In the genomic region with DNA sequence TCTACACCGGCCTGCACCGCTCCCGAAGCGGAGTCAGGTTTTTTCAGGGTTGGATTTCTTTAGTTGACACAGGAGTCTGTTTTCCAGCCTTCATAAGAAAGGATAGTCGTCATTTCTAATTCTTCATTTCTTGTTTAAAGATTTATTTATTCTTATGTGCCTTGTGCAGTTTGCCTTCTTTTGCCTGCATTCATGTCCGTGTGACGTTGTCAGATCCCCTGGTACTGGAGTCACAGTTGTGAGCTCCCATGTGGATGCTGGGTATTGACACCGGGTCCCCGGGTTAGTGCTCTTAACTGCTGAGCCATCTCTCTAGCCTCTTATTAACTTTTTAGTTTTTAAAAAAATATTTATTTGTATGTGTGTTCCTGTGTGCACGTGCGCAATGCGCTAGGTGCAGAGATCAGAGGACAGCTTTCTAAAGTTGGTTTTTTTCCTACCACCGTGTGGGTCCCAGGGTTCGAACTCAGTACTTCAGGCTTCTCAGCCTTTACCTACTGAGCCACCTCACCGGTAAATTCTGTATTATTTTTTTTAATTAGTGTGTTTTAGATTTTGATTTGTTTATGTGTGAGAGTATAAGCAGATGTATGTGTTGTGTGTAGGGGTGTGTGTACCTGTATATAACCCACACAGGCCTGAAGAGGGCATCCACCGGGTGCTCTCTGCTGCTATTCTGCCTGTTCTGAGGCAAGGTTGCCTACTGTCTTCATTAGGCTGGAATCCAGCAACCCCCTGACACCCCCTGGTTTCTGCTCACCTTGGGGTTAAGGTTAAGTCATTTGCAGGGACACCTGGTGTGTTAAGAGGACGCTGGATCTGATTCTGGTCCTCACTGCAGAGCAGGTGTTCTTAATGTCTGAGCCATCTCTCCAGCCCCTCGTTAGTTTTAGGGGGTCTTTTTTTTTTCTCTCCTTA, we compare ENCODE assay signal across 7 mouse cellular contexts. TPM values are rescaled to one million over a fixed set of nuclear protein-coding genes. Genes with fewer than 3 reads are reported as not detected.
A peak's percentile ranks its signal among the peaks of the same experiment; 100 is the strongest.
DNase-seq lines count a peak whose midpoint lies in the region; ATAC-seq and TF ChIP-seq lines count a peak whose summit lies in the region.

No protein-coding gene starts in this region.

- no peaks in the 10 kb centered on the region for H3K36me3 ChIP-seq in lung, embryonic 14.5 days (ENCODE audit: insufficient read depth)
- H3K36me3 ChIP-seq in embryonic facial prominence, embryonic 10.5 days (replicated peaks): no peaks in the 10 kb centered on the region
- 0 out of 2 replicates have a peak, but pooled peaks cover 1% of the 10 kb centered on the region for H3K36me3 ChIP-seq in hindbrain, embryonic 15.5 days
- no peaks in the 10 kb centered on the region for H3K36me3 ChIP-seq in neural tube, embryonic 12.5 days

- H3K27me3 ChIP-seq in lung, embryonic 14.5 days (ENCODE audit: insufficient read depth, low read length): no peaks in the 10 kb centered on the region
- H3K27me3 ChIP-seq in embryonic facial prominence, embryonic 10.5 days (replicated peaks; ENCODE audit: low read depth, poor library complexity, severe bottlenecking): no peaks in the 10 kb centered on the region
- H3K27me3 ChIP-seq in hindbrain, embryonic 15.5 days: no peaks in the 10 kb centered on the region
- no peaks in the 10 kb centered on the region for H3K27me3 ChIP-seq in neural tube, embryonic 12.5 days (replicated peaks)

- H3K4me3 ChIP-seq in lung, embryonic 14.5 days (ENCODE audit: low read depth, low read length): peak overlapping the region; percentile 54
- H3K4me3 ChIP-seq in embryonic facial prominence, embryonic 10.5 days: peak overlapping the region; percentile 84
- peak overlapping the region; percentile 84 for H3K4me3 ChIP-seq in hindbrain, embryonic 15.5 days
- peak overlapping the region; percentile 66 for H3K4me3 ChIP-seq in neural tube, embryonic 12.5 days

- no peaks in the 10 kb centered on the region for H3K9me3 ChIP-seq in lung, embryonic 14.5 days (ENCODE audit: low read depth, low read length)
- no peaks in the 10 kb centered on the region for H3K9me3 ChIP-seq in embryonic facial prominence, embryonic 10.5 days
- no peaks in the 10 kb centered on the region for H3K9me3 ChIP-seq in hindbrain, embryonic 15.5 days
- no peaks in the 10 kb centered on the region for H3K9me3 ChIP-seq in neural tube, embryonic 12.5 days

- 0 out of 2 replicates have a peak, but pooled peaks cover 6% of the 10 kb centered on the region for H3K4me1 ChIP-seq in lung, embryonic 14.5 days (ENCODE audit: insufficient read depth)
- peaks cover 34% of the 10 kb centered on the region for H3K4me1 ChIP-seq in embryonic facial prominence, embryonic 10.5 days
- peaks cover 36% of the 10 kb centered on the region for H3K4me1 ChIP-seq in hindbrain, embryonic 15.5 days (replicated peaks)
- peaks cover 16% of the 10 kb centered on the region for H3K4me1 ChIP-seq in neural tube, embryonic 12.5 days

- 22% methylated on average over 18 of the region's 18 CpGs for WGBS in lung, embryonic 14.5 days
- 25% methylated on average over 18 of the region's 18 CpGs for WGBS in embryonic facial prominence, embryonic 10.5 days
- 25% methylated on average over 18 of the region's 18 CpGs for WGBS in hindbrain, embryonic 15.5 days
- WGBS in neural tube, embryonic 12.5 days: 27% methylated on average over 18 of the region's 18 CpGs

- H3K4me2 ChIP-seq in lung, embryonic 14.5 days: peak overlapping the region; percentile 67
- peak overlapping the region; percentile 74 for H3K4me2 ChIP-seq in hindbrain, embryonic 15.5 days
- H3K4me2 ChIP-seq in neural tube, embryonic 12.5 days (replicated peaks): peak overlapping the region; percentile 84

- H3K9ac ChIP-seq in lung, embryonic 14.5 days: peak overlapping the region; percentile 60
- H3K9ac ChIP-seq in hindbrain, embryonic 15.5 days: peak overlapping the region; percentile 89
- H3K9ac ChIP-seq in neural tube, embryonic 12.5 days: peak overlapping the region; percentile 62

- peak overlapping the region; percentile 51; the same call in 1 of the 2 replicates for H3K27ac ChIP-seq in lung, embryonic 14.5 days (ENCODE audit: low read depth)
- peak overlapping the region; percentile 70 for H3K27ac ChIP-seq in embryonic facial prominence, embryonic 10.5 days (replicated peaks)
- peak overlapping the region; percentile 85 for H3K27ac ChIP-seq in hindbrain, embryonic 15.5 days (replicated peaks)
- H3K27ac ChIP-seq in neural tube, embryonic 12.5 days: no peak overlapping the region

- DNase-seq in lung, embryonic 14.5 days: peak; percentile 23
- DNase-seq in lung, postnatal 14 days: no peak
- peak; percentile 14 for DNase-seq in embryonic facial prominence, embryonic 10.5 days (ENCODE audit: low spot score)
- DNase-seq in layer of hippocampus, postnatal 10 days (ENCODE audit: low spot score in 2 of 2): no peak
- DNase-seq in gastrocnemius, postnatal 25 days: no peak

- peak; percentile 34; the same call in 1 of the 2 replicates for ATAC-seq in lung, embryonic 14.5 days (ENCODE audit: insufficient read depth)
- 0 out of 2 replicates have a peak, but pooled peaks have one; percentile 10 for ATAC-seq in hindbrain, embryonic 15.5 days (ENCODE audit: low FRiP score, low read depth)
- 0 out of 2 replicates have a peak, but pooled peaks have one; percentile 46 for ATAC-seq in neural tube, embryonic 12.5 days (ENCODE audit: low FRiP score, low read depth)

- TF ChIP-seq CTCF in lung, embryonic 14.5 days (IDR thresholded peaks at IDR 0.05; ENCODE audit: low read depth): no peak

RNA-seq across cellular contexts. Expression of a gene that starts 0.7 kb away (rescaled TPM):
- 17.0 and 19.3 TPM in 2 replicates for polyA plus RNA-seq in lung, embryonic 14.5 days (2014; fragmentation: Nextera tagmentation; extraction: Ambion mirVana)
- polyA plus RNA-seq in embryonic facial prominence, embryonic 10.5 days (2016; fragmentation: Nextera tagmentation; extraction: Ambion mirVana): 19.3 and 21.1 TPM in 2 replicates
- polyA plus RNA-seq in hindbrain, embryonic 15.5 days (2015; fragmentation: Nextera tagmentation; extraction: Ambion mirVana): 43.0 and 47.4 TPM in 2 replicates
- 35.5 and 36.4 TPM in 2 replicates for polyA plus RNA-seq in neural tube, embryonic 12.5 days (2016; fragmentation: Nextera tagmentation; extraction: Ambion mirVana)
- total RNA-seq in layer of hippocampus, postnatal 10 days (2021): 10 to 100 TPM; 85.3 to 99.4 TPM
- total RNA-seq in gastrocnemius, postnatal 25 days (2021): 10 to 100 TPM; 14.4 to 15.3 TPM

RNA-seq across cellular contexts. Expression of a gene that starts 20.1 kb away (rescaled TPM):
- polyA plus RNA-seq in lung, embryonic 14.5 days (2014; fragmentation: Nextera tagmentation; extraction: Ambion mirVana): 128 and 145 TPM in 2 replicates
- polyA plus RNA-seq in embryonic facial prominence, embryonic 10.5 days (2016; fragmentation: Nextera tagmentation; extraction: Ambion mirVana): 119 and 124 TPM in 2 replicates
- 105 and 106 TPM in 2 replicates for polyA plus RNA-seq in hindbrain, embryonic 15.5 days (2015; fragmentation: Nextera tagmentation; extraction: Ambion mirVana)
- 147 and 148 TPM in 2 replicates for polyA plus RNA-seq in neural tube, embryonic 12.5 days (2016; fragmentation: Nextera tagmentation; extraction: Ambion mirVana)
- total RNA-seq in layer of hippocampus, postnatal 10 days (2021): 10 to 100 TPM; 64.3 to 69.4 TPM
- total RNA-seq in gastrocnemius, postnatal 25 days (2021): 10 to 100 TPM; 36.0 to 43.5 TPM

RNA-seq across cellular contexts. Expression of a gene that starts 34.1 kb away (rescaled TPM):
- polyA plus RNA-seq in lung, embryonic 14.5 days (2014; fragmentation: Nextera tagmentation; extraction: Ambion mirVana): 0.18 and 0.42 TPM in 2 replicates
- 0.16 and 0.35 TPM in 2 replicates for polyA plus RNA-seq in embryonic facial prominence, embryonic 10.5 days (2016; fragmentation: Nextera tagmentation; extraction: Ambion mirVana)
- polyA plus RNA-seq in hindbrain, embryonic 15.5 days (2015; fragmentation: Nextera tagmentation; extraction: Ambion mirVana): 0.04 and 0.10 TPM in 2 replicates
- 0.08 and 0.23 TPM in 2 replicates for polyA plus RNA-seq in neural tube, embryonic 12.5 days (2016; fragmentation: Nextera tagmentation; extraction: Ambion mirVana)
- total RNA-seq in layer of hippocampus, postnatal 10 days (2021): under 1 TPM; 0.27 to 0.43 TPM
- total RNA-seq in gastrocnemius, postnatal 25 days (2021): not detected

Comparison
In these comparisons a context has a peak if more than half of its experiments do, and no peak if none do; other contexts are left out.
1. DNase-seq: peak in lung, embryonic 14.5 days (single experiment) and embryonic facial prominence, embryonic 10.5 days (single experiment); none in lung, postnatal 14 days (single experiment), layer of hippocampus, postnatal 10 days (0 of 2) and gastrocnemius, postnatal 25 days (single experiment).
2. Peak in every context shown above with its lines, with median percentiles within 50 percentile points of each other: ATAC-seq, H3K4me2 ChIP-seq, H3K4me3 ChIP-seq and H3K9ac ChIP-seq.